Mouse (Mus musculus) MEL-GATA-1-ER (cell line): Measurements from ENCODE around the gene H3f3b.

Experiments used
- DNase-seq: peaks from one replicate; pipeline ENCODE4 v3.0.0-alpha.2; 2012; ENCODE audit warnings: low read depth; ENCODE audit errors: extremely low read depth

The H3f3b gene

DNA sequence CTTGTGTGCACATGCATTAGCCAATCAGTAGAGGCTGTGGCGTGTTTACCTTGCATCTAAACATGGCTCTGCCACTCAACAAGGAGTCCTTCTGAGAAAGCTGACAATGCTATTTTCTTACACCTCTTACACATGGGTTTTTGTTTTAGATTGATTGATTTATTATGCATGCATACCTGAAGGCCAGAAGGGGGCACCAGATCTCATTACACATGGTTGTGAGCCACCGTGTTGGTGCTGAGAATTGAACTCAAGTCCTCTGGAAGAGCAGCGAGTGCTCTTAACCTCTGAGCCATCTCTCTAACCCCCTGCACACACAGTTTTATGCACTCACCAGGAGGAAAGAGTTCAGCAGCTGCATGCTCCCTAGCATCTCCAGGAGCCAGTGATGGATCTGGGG lies 24.9 kb downstream of the H3f3b start:
- DNase-seq: no peak

DNA sequence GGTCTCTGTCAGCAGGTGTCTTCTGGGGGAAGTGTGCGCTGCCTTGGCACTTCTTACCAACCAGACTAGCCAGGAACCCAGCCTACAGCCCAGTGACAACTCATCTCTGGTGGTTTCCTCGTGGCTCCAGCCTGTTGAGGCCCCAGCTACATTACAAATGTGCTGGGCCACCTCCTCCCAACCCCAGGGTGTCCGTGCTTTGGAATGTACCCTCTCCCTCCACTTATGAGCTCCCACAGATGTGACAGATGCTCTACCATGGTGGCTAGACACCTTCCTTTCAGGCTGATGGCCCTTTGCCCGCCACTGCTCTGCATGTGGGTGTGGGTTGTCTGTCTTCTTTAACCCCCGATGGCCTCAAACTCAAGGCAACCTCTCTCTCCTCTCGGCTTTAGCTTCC lies 26.0 kb downstream of the H3f3b start:
- DNase-seq: no peak

DNA sequence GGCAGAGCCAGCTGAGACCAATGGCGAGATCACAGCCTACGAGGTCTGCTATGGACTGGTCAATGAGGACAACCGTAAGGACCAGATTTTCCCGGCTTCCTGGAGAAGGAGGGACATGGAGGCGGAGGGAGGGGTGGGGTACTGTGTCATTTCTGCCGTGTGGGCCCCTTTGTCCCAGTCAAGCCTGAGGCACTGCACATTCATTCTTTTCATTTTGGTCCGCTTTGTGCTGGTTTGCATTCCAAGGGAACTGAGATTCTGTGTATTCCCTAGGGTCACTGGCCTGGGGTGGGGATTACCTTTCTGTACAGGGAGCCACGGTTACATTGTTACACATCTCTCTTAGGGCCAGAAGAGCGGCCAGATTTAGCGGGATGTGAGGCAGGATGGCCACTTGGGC lies 27.2 kb downstream of the H3f3b start:
- DNase-seq: no peak

DNA sequence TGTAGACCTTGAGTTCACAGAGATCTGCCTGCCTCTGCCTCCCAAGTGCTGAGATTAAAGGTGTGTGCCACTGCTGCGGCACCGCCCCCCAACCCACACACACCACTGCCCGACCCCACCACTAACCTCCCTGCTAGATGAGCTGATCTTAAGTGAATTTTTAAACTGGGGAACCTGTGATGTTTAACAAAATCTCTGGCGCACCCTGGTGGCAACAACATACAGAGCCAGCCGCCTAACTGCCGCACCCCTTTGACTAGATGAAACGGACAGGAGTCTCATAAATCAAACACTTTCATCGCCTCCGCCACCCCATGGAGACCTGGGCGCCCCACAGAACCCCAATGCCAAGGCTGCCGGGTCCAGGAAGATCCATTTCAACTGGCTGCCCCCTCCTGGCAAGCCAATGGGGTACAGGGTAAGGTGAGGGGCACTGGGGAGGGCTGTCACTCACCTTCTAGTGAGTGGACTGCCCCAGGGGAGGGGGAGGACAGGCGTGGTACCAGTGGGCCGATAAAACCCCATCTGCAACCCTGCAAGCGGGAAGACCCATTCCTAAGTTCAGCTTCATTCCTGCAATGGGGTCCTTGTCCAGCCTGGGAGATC lies 28.1 kb downstream of the H3f3b start:
- peak; percentile 64 for DNase-seq

DNA sequence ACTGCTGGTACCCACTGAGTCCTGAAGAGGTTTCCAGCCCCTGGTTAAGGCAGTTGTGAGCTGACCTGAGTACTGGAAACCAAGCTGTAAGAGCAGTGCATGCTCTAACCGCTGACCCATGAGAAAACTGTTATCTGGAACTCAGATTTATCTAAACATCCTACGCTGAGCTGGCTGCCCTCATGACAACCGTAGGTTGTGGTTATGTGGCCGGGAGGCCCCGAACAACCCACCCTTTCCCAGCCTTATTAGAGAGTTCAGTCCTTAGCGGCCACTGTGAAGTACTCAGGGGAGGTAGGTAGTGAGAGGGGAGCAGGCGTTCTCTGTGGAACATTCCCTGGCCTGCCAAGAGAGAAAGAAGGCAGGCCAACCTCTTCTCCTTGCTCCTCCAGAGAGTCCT lies 28.7 kb downstream of the H3f3b start:
- DNase-seq: no peak

DNA sequence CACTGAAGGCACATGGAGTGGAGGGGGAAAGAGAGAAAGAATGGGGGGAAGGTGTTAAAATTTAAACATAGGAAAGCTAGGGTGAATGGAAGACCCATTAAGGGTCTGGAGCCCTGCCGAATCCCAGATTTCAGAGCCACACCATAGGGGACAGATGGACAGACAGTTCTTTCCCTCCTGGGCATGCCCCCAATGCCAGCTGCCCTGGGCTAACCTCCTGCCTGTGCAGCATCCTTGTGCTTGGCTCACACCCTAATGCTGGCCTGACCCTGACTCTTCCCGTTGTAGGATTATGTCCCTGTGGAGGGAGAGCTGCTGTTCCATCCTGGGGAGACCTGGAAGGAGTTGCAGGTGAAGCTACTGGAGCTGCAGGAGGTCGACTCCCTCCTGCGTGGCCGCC lies 30.1 kb downstream of the H3f3b start:
- no peak for DNase-seq

DNA sequence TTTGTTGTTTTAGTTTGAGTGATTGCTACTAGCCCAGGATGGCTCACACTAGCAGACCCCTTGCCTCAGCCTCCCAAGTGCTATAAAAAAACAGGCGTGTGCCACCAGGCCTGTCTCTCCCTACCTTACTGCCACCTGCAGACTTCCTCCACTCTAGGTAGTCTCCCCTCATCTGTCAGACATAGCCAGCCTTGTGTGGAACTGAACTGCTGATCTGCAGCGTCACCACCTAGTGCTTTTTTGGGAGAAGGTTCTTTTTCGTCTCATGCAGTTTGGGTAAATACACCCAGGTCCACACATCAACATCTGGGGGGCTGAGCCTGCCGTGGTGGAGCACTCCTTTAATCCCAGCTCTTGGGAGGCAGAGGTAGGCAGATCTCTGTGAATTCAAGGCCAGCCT lies 30.7 kb downstream of the H3f3b start:
- no peak for DNase-seq

DNA sequence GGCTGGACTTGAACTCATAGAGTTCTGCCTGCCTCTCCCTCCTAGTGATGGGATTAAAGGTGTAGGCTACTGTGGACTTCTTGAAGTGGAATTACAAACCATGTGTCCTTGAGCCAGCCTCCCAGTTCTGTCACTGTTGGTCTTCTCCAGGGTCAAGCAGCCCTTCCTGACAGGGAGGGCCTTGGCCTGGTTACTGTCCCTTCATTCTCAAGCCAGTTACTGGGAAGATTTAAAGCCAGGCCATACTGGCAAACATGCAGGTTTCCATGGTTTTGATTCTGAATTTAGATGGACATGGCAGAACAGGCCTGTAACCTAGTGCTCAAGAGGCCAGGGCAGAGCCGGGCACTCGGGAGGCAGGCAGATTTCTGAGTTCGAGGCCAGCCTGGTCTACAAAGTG lies 32.5 kb downstream of the H3f3b start:
- no peak for DNase-seq

DNA sequence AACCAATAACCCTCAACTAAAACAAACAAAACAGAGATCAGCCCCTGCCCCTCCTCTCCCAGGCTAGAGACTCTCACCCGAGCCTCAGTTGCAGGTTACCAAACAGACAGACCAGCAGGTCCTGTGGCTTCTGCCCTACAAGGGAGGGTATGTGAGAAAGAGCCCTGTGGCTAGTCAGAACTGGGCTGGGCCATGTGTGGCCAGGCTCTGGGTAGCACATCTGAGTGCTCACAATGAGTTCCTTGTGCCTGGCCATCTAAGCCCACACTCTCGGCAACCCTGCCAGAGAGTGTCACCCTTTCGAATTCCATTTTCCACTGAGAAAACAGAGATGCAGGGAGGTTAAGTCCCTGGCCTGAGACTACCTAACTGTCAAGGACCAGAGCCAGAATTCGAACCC lies 35.7 kb downstream of the H3f3b start:
- DNase-seq: no peak

DNA sequence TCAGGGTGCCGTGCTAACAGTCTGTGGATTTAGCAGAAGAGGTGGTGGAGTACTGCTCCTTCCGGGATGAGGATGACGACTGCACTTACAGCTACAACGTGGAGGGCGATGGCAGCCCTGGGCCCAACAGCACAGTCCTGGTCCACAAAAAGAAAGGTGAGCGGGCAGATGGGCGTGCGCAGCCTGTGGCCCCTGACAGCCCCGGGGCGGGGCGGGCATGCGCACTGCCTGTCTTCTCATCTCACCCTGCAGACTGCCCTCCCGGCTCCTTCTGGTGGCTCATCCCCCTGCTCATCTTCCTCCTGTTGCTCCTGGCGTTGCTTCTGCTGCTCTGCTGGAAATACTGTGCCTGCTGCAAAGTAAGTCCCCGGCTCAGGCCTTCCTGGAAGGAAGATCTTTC lies 38.1 kb downstream of the H3f3b start:
- DNase-seq: no peak

DNA sequence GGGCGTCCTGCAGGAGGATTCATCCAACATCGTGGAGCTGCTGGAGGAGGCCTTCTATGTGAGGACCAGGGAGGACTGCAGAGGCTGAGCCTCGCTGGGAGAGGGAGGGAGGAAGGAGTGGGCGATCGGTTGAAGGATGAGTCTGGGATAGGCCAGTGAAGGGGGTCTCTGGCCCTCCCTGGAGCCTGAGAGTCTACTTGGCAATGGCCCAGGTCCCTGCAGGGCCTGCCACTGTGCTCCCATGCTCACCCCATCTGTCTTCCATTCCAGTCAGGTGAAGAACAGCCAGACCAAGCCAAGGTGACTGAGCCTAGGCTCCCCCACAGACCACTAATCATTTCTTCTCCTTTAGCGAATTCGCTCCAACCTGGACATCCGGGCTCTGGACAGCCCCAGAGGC lies 44.5 kb downstream of the H3f3b start:
- DNase-seq: no peak

DNA sequence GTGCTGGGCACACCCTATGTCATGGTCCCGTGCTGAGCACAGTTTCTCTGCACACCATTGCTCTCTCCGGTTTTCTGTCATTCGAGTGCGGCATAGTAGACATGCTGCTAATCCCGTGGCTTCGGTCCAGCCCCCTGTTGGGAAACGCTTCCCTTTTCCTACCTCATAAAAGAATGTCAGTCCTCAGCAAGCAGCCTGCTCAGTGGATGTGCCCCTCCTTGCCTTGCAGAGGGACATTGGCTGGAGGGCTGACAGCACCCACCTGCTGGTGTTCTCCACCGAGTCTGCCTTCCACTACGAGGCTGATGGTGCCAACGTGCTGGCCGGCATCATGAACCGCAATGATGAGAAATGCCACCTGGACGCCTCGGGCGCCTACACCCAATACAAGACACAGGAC lies 45.3 kb downstream of the H3f3b start:
- no peak for DNase-seq

DNA sequence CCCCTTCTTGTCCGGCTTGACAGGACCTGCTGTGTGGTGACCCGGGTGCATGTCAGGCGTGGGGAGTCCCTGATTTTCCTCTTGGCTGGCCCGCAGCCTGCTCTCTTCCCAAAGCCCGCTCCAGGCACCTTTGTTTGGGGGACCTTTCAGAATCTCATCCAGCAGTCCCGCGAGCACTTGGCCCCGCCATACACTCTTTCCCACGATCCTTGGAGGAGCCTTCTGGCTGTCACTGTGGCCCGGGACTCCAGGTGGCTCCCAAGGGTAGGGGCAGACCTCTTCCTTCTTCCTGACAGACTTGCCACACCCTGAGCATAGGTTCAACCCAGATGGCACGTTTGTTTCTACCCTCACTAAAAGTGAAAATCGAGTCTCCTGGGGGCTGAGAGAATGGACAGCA lies 52.2 kb downstream of the H3f3b start:
- no peak for DNase-seq

DNA sequence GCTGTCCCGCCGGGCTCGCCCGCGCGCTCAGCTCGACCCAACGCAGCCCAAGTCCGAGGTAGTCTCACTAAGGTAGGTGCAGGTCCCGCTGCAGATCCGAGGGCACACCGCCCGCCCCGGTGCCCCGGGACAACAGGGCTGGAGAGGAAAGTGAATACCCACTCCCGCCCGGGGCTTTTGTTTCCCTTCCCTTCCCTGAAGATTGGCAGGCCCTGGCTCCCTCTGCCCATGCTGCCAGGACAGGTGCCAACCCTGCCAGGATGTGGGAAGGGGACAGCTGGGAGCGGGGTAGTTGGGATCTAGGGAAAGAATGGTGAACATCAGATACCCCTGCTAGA lies 52.7 kb downstream of the H3f3b start:
- DNase-seq: no peak

DNA sequence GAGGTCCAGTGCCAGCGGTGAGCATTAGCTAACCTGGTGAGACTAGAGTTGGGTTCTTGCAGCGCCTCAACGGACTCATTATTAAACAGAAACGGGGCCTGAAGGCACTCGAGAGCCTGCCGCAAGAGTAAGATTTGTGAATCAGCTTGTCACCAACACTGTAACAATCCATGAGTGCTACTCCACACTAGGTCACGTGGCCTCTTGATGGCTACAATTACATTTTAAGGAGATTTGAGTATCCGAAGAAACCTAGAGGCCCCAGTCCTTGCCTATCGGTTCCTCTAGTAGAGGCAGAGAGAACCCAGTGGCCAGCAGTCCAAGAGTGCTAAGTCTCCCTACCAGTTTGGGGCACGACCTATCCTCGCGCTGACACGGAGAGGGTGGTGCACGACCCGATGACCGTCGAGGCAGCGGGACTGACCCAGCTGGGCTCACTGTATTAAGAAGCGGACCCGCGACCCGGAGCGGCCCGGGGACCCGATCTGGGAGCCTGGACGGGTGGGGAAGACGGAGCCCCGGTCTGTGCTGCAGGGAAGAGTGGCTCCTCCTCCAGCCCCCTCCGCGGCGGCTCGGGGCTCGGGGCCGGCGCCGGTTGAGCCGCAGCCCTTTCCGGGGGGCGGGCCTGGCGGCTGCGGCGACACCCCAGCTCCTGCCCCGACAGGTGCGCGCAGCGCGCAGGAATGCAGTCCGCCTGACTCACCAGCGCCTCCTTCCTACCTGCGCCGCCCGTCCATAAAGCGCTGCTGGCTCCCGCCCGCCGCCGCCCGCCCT lies 53.3 kb downstream of the H3f3b start, which contains the start of gene Itgb4:
Gene Itgb4 (plus strand): TSS at position 401 of the 774 bp plus-strand sequence.
- DNase-seq: no peak
